Mouse (Mus musculus): ENCODE measurements around the gene Hmces.

Gene Hmces

DNA sequence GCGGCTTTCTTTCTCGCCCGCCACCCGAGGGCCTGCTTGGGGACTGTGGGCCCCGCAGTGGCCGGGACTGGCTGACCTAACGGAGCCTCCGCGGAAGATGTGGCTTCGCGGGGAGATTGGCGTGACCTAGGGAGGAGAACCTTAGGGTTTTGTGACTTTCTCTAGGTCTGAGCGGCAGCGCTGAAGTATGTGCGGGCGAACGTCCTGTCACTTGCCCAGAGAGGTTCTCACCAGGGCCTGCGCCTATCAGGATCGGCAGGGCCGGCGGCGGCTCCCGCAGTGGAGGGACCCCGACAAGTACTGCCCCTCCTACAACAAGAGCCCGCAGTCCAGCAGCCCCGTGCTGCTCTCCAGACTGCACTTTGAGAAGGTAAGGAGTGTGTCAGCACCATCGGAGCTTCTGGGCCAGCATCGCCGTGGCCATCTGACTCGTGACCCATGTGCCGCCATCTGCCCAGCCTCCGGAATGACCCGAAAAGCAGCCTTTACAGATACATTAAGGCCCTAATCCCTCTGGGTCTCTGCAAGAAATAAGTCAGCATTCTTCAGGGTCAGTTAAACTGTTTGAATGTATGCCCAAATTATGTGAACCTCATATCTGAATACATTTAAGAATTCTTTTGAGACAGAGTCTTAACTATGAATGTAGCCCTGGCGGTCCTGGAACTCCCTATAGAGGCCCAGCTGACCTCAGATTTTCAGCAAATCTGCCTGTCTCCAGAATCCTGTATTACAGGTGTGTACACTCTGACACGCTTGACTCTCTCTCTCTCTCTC, 779 bp downstream of the Hmces start:
- DNase-seq (ENCODE audit: extremely low read depth, insufficient read length, low spot score) = no peak

DNA sequence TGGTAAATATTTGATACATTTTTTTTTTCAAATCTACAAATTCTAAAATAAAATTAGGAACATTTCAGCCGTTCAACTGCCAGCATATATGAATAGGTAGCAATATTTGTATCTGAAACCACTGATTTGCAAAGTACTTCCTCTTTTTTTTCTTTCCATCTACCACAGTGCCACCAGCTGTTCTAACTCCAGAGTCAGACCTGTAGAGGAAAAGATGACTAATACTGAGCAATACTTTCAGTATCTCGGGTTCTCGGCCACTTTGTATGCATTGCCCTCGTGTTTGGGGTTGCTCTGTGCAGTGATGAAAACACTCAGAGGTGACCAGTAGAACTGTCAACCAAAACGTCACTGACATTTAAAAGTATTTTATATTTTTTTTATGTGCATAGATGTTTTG, 2.2 kb downstream of the Hmces start:
- DNase-seq (ENCODE audit: extremely low read depth, insufficient read length, low spot score) = peak; percentile 22

DNA sequence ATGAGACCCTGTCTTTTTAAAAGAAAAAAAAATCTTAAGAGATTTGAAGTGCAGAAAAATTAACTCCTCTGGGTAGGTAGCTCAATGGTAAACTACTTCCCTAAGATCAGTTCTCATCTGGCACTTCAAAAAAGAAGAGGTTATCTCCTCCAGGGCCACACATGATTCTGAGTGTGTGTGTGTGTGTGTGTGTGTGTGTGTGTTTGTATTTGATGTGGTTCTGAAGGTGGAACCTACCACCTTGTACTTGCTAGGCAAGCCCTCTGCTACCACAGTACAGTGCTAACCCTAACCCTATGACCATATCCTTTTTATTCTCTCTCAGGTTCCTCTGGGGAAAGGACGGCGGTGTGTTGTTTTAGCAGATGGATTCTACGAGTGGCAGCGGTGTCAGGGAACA, 7.5 kb downstream of the Hmces start:
- no peak for DNase-seq (ENCODE audit: extremely low read depth, insufficient read length, low spot score)

DNA sequence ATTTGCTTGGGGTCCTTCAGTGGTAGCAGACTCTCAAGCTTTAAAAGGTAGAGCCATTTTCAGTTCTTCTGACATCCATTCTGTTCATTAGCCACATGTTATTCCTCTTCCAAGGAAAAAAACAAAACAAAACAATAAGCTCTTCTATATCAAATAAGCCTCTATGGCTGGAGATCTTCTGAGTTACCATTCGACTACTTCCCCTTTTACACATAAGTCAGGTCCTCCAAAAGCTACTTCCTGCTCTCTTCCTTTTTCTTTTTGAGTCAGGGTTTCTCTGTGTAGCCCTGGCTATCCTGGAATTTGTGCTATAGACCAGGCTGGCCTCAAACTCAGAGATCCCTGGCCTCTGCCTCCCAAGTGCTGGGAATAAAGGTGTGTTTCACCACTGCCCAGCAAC, 9.9 kb downstream of the Hmces start:
- no peak for DNase-seq (ENCODE audit: extremely low read depth, insufficient read length, low spot score)

DNA sequence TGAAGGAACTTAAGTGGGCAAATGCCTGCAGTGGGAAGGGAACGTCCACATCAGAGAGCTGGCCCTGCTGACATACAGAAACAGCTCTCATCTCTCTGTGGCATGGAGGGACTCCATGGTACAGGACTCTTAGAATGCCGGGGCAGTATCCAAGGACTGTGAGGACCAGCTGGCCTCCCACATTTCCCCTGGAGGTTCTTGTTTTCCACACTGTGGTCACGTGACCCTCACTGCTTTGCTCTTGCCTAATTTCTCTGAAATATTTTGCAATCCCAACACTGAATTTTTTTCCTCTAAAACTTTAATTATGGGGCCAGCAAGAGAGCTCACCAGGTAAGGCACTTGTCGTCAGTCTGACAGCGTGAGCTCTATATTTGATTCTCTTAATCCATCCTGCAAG, 21.3 kb downstream of the Hmces start:
- DNase-seq (ENCODE audit: extremely low read depth, insufficient read length, low spot score) = no peak

DNA sequence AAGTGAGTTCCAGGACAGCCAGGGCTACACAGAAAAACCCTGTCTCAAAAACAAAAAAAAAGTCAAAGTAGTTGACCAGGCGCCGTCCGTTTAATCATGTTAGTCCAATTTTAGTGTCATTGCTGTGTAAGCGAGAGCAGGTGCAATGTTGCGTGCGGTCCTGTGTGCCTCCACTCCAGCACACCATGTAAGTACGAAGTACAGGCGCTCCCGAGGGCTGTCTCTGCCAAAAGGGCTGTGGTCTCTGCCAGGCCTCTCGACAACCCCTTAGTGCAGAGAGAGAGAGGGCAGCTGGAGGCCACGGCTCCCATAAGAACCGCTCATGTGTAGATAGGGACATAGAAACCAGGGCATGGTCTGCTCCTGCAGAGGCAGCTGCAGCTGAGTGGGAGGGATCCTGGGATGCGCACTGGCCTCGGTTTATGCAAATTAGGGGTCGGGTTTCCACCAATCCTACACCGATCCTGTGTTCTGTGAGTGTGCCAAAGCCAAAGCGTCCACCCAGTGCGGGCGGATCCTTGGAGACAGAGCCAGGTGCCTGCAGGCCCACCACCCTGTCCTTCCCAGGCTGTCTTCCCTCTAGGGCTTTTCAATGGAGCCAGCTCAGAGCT, 23.5 kb downstream of the Hmces start:
- DNase-seq (ENCODE audit: extremely low read depth, insufficient read length, low spot score) = no peak

DNA sequence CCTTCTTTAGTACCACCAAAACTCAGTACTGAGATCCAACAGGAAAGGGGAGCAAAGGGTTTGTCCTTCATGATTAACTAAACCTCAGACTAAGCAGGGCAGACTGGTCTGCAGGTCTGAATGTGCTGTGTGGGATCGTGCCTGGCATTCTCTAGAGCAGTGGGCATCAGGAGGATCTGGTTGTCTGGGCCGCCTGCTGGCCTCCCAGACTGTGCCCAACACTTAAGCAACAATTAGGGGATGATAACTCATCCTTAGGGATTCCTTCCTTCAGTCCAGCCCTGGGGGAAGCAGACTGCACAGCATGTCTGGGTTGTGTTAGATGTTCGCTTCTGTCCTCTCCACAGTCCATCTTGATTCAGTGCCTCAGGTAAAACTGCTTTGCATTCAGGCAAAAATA, 25.2 kb downstream of the Hmces start:
- DNase-seq (ENCODE audit: extremely low read depth, insufficient read length, low spot score) = no peak

DNA sequence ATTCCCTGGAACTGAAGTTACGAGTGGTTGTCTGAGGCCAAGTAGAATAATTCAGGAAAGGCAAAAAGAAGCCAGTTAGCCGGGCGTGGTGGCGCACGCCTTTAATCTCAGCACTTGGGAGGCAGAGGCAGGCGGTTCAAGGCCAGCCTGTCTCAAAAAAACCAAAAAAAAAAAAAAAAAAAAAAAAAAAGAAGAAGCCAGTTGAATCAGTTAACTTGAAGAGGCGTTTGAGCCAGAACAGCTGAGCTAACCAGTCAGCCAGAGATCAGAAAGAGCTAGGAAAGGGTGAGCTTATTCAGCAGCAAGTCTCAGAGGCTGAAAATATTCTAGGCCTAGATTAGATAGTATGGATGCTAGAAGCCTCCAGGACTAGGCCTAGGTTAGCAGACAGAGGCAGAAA, 28.4 kb downstream of the Hmces start:
- DNase-seq (ENCODE audit: extremely low read depth, insufficient read length, low spot score) = no peak

DNA sequence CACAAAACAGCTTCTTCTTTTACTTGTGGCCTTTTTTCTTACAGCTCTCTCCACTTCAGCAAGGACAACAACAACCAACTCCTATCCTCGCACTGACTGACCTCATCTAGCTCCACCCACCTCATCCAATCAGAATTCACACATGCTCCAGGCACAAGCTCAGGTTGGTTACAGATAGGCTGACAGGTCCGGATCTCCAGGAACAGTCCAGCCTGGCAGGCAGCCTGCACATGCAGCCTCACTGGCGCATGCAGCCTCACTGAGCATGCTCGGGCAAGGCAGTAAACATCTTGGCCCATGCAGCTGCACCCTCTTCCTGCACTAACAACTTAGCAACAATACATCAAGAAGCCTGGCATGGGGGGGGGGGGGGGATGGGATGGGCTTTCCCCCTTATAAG, 48.7 kb downstream of the Hmces start:
- DNase-seq (ENCODE audit: extremely low read depth, insufficient read length, low spot score) = peak; percentile 46

DNA sequence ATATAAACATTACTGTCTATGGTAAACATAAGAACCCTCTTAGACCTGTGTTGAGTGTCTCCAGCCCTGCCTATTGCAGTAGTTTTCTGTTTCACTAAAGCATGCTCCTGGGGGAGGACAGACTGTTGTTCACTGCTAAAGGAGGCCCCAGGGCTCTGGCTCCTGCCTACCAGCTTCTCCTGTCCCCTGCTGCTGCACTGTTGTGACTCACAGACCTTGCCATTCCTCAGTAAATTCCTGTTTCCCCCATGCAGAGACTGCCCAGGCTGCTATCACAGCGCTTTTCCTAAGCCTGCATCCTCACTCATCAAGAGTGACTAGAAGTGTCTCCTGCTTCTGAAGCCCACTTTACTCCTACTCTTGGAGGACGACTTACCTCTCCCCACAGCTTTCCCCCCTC, 56.3 kb downstream of the Hmces start:
- DNase-seq (ENCODE audit: extremely low read depth, insufficient read length, low spot score) = no peak

DNA sequence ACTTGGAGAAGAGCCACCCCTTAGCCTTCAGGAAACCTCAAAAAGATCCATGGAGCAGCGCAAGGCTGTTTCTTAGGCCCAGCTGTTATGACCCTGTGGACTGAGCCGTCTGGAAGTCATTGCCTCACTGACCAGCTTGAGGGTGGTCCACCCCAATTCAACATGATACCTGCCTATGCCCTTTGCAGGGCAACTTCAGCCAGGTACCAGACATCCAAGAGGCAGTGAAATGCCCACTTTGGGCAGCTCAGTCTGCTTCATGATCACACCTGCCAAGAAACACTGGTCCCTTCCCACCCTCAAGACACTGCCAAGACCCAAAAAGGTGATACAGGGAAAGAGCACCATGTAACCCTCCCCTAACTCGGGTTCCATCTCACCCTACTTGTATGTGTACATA, 66.0 kb downstream of the Hmces start:
- DNase-seq (ENCODE audit: extremely low read depth, insufficient read length, low spot score) = no peak

DNA sequence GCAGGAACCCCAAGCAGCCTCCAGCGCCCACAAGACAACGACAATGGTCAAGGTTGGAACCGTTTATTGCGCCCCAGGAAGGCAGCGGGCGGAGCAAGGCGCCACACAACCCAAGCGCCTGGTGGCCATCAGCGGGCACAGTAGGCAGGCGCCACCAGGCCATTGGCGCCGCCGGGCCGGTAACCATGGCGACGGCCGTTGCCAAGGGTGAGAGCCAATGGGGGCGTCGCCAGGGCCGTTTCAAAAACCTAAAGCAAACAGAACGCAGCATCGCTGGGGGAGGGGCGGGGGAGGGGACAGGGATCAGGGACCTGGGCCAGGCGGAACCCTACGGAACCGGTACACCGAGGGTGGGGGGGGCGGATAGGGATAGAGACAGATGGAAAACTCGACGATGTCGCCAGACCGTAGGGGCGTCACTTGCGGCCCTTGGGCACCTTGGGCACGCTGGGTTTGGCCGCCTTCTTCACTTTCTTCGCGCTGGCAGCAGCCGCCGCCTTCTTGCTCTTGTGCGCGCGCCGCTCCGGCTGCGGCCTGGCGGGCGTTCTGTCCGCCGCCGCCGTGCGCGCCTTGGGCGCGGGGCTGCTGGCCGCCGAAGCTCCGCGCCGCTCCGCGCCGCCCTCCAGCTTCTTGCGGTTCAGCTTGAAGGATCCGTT, 66.8 kb downstream of the Hmces start:
- peak; percentile 94 for DNase-seq (ENCODE audit: extremely low read depth, insufficient read length, low spot score)

DNA sequence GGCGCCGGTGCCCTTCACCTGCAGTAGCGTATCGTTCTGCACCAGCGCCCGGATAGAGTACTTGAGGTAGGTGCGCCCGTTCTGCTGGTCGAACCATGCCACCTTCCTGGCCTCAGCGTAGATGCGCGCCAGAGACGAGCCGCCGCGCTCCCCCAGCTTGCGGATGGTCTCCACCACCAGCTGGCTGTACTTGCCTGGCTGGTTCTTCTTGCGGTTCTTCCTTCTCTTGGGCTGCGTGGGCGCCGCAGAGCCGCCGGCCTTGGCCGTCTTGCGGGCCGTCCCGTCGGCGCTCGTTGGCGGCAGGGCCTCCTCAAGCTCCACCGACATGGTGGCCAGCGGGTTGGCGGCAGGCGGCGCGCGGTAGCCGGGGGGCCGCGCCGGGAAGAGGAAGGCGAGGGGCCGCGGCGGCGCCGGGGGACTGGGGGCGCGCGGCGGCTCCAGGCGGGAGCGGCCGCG, 67.3 kb downstream of the Hmces start:
- peak; percentile 78 for DNase-seq (ENCODE audit: extremely low read depth, insufficient read length, low spot score)

DNA sequence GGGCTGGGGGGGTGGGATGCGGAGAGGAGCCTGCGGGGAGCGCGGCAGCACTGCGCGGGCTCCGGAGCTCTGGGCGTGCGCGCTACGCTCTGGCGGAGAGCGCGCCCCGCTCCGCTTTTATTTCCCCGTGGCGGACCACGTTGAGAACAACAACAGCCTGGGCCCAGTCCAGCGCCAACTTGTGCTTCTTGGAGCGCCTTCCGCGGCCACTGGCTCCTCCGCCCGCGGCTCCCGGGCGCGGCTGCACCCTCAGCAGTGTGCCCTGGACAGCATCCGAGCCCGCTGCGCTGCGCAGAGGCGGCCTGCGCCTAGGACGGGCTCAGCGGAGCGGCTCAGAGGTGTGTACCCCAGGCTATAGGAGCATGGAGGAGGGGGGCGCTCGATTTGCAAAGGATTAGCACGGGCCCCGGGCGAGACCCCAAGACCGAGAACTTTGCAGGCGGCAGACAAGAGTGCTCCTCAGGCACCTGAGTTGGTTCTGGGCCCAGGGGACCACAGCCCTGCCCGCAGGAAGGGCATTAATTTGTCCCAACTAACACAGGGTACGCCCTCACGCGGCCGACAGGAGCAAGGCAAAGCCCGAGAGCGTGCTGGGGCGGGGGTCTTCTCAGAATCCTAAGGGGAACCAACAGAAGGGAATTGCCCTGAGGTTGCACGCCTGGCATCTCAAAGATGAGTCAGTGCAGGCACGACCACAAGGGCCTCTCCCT, 68.0 kb downstream of the Hmces start, which contains the start of gene H1fx:
TSS of gene H1fx (minus strand) at position 91 of the 710 bp plus-strand sequence.
- peak; percentile 83 for DNase-seq (ENCODE audit: extremely low read depth, insufficient read length, low spot score)

DNA sequence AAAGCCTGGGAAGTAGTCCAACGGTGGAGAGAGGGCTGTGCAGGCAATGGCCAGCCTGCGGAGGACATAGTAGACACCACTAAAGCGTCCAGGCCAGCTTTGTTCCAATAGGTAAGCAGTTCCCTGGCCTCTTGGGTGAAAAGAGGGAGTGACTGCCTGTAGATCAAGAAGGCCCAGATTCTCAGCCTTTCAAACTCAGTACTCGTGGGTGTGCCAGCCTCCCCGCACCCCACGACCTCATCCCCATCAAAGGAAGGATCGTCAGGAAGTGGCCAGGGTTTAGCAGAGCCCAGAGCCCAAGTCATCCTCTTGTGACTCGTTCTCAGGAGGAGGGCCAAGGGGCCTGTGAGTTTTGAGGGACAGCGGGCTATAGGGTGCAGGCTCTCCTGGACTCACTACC, 68.8 kb downstream of the Hmces start:
- DNase-seq (ENCODE audit: extremely low read depth, insufficient read length, low spot score) = peak; percentile 18
